Mouse (Mus musculus): Measurements from ENCODE around the gene Ftl1. TPM values are rescaled to one million over a fixed set of nuclear protein-coding genes. Genes with fewer than 3 reads are reported as not detected.

Gene Ftl1
- polyA plus RNA-seq, 1 experiment from 2014 or later: 4,912 TPM

DNA sequence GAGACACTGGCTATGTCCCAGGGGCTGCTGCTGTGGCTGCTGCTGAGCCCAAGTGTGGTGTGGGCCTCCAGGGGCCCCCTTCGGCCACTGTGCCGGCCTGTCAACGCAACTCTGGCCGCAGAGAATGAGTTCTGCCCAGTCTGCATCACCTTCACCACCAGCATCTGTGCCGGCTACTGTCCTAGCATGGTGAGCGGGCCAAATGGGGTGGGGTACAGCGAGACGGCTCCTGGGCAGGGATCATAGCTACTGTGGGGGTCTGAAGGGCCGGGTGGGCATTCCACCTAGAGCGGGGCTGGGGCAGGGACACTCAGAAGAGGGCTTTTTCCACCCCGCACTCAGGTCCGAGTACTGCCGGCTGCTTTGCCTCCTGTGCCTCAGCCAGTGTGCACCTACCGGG lies 38.5 kb downstream of the Ftl1 start:
- 91% methylated on average over 14 of the region's 14 CpGs for WGBS
- ATAC-seq (ENCODE audit: low read depth): no peak
- H3K36me3 ChIP-seq (ENCODE audit: control insufficient read depth, insufficient read depth, low read length): peaks cover 29% of the 10 kb centered on the region

DNA sequence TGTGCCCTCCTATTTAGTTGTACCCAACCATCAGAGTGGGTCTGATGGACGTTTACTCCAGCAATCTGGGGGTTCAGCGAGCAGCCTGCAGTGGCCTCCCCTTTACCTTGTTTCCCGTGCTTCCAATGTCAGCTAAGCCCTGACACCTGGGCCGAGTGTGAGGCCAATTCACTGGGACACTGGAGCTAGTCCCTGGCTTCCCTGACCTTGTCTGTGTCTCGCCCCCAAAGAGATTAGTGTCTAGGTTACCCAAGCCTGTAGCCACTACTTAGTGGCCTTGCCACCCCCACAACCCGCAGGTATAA lies 39.1 kb downstream of the Ftl1 start, which contains the start of gene Lhb:
TSS of gene Lhb (plus strand) at position 206 of the 305 bp plus-strand sequence.
- H3K27ac ChIP-seq (ENCODE audit: low read length): no peak within 1 kb of the TSS
- H3K4me1 ChIP-seq (replicated peaks; ENCODE audit: control insufficient read depth, insufficient read depth, low read length): peaks cover 6% of the 10 kb centered on the region
- ATAC-seq (ENCODE audit: low read depth): no peak
- H3K4me3 ChIP-seq (ENCODE audit: low read length): no peak within 1 kb of the TSS
- H3K36me3 ChIP-seq (ENCODE audit: control insufficient read depth, insufficient read depth, low read length): peaks cover 29% of the 10 kb centered on the region
- no peak within 1 kb of the TSS for H3K9ac ChIP-seq (ENCODE audit: low read length)
- no peak within 1 kb of the TSS for H3K4me2 ChIP-seq (ENCODE audit: low read depth, low read length)
- H3K27me3 ChIP-seq (ENCODE audit: control insufficient read depth, insufficient read depth, low read depth, low read length): peaks cover 28% of the 10 kb centered on the region
- 54% methylated on average over 6 of the region's 6 CpGs for WGBS
- no peaks in the 10 kb centered on the region for H3K9me3 ChIP-seq (ENCODE audit: control insufficient read depth, low read length)

More for the DNA sequence above, 38.5 kb downstream of the Ftl1 start:
- no peak overlapping the region for H3K4me2 ChIP-seq (ENCODE audit: low read depth, low read length)
- H3K9me3 ChIP-seq (ENCODE audit: control insufficient read depth, low read length): no peaks in the 10 kb centered on the region
- peaks cover 6% of the 10 kb centered on the region for H3K4me1 ChIP-seq (replicated peaks; ENCODE audit: control insufficient read depth, insufficient read depth, low read length)
- peaks cover 22% of the 10 kb centered on the region for H3K27me3 ChIP-seq (ENCODE audit: control insufficient read depth, insufficient read depth, low read depth, low read length)
- H3K4me3 ChIP-seq (ENCODE audit: low read length): no peak overlapping the region
- H3K9ac ChIP-seq (ENCODE audit: low read length): no peak overlapping the region
- H3K27ac ChIP-seq (ENCODE audit: low read length): no peak overlapping the region

DNA sequence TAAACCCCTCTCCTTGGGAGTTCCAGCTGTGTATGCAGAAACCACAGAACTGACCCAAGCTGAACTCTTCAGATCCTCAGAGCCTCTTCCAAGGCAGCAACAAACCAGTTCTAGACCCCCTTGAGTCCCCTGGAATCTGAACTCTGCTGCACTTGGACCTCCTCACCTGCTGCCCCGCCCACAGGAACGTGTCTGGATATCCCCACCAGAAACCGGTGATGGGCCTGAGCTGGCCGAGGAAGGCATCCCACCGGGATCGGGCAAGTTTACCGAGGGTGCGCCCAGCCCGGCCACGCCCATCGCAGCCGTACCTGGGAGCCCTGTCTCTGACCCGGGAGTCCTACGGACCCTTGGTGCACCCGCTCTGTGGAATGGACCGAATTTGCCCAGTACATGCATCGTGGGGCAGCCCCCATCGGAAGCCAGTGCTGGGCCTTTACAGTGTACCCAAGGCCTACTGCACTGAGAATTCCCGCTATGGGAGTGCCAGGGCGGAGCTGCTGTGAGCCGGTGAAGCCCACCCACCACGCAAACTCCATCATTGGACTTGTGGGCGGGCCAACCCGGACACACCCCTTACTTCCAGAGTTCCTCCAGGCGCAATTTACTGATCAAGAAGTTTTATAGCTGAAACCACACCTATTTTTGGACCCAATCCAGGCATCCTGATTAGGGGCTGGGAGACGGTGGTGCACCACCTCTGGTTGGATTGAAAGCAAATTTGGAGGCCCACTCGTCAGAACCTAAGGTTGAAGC lies 39.6 kb downstream of the Ftl1 start:
- peaks cover 9% of the 10 kb centered on the region for H3K4me1 ChIP-seq (replicated peaks; ENCODE audit: control insufficient read depth, insufficient read depth, low read length)
- 10% methylated on average over 27 of the region's 27 CpGs for WGBS
- H3K27ac ChIP-seq (ENCODE audit: low read length): no peak overlapping the region
- no peak overlapping the region for H3K4me3 ChIP-seq (ENCODE audit: low read length)
- H3K9me3 ChIP-seq (ENCODE audit: control insufficient read depth, low read length): no peaks in the 10 kb centered on the region
- peaks cover 27% of the 10 kb centered on the region for H3K36me3 ChIP-seq (ENCODE audit: control insufficient read depth, insufficient read depth, low read length)
- no peak overlapping the region for H3K4me2 ChIP-seq (ENCODE audit: low read depth, low read length)
- H3K9ac ChIP-seq (ENCODE audit: low read length): no peak overlapping the region
- H3K27me3 ChIP-seq (ENCODE audit: control insufficient read depth, insufficient read depth, low read depth, low read length): peaks cover 34% of the 10 kb centered on the region
- peak; percentile 14; the same call in 1 of the 2 replicates for ATAC-seq (ENCODE audit: low read depth)

DNA sequence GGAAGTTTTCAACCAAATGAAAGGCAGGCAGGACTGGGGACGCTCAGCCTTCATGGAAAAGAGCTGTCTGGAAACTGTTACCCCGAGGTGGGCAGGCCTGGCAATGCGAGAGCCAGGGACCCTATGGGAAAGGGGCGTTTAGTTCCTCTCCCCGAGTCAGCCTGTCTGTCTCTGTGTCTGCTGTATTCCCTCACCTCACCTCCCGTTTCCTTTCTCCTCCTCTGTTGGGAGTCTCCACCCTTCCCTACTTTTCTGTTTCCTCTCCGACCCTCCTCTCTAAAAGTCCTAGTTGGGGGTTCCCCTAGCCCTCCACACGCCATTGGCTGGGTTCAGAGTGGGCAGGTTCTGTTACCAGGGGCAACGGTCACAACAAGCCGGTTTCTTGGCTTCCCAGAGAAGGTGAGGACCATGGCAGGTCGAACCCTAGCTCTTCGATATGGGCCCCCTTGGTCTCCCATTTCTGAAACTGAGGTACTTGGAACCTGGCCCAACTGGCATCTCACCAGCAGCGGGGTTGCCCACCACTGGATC lies 41.7 kb downstream of the Ftl1 start:
- no peak overlapping the region for H3K4me3 ChIP-seq (ENCODE audit: low read length)
- H3K9me3 ChIP-seq (ENCODE audit: control insufficient read depth, low read length): no peaks in the 10 kb centered on the region
- peaks cover 49% of the 10 kb centered on the region for H3K27me3 ChIP-seq (ENCODE audit: control insufficient read depth, insufficient read depth, low read depth, low read length)
- peaks cover 17% of the 10 kb centered on the region for H3K36me3 ChIP-seq (ENCODE audit: control insufficient read depth, insufficient read depth, low read length)
- H3K4me1 ChIP-seq (replicated peaks; ENCODE audit: control insufficient read depth, insufficient read depth, low read length): peaks cover 22% of the 10 kb centered on the region
- no peak for ATAC-seq (ENCODE audit: low read depth)
- H3K27ac ChIP-seq (ENCODE audit: low read length): no peak overlapping the region
- H3K9ac ChIP-seq (ENCODE audit: low read length): no peak overlapping the region
- no peak overlapping the region for H3K4me2 ChIP-seq (ENCODE audit: low read depth, low read length)
- 10% methylated on average over 13 of the region's 13 CpGs for WGBS

DNA sequence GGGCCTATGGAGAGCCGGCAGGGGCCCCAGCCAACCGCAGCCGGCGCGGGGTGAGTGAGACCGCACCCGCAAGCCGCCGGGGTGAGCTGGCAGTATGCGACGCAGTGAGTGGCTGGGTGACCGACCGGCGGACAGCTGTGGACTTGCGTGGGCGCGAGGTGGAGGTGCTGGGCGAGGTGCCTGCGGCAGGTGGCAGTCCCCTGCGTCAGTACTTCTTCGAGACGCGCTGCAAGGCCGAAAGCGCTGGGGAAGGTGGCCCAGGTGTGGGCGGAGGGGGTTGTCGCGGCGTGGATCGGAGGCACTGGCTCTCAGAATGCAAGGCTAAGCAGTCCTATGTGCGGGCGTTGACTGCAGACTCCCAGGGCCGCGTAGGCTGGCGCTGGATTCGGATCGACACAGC lies 44.0 kb downstream of the Ftl1 start:
- WGBS: 12% methylated on average over 37 of the region's 37 CpGs
- no peak for ATAC-seq (ENCODE audit: low read depth)
- H3K27me3 ChIP-seq (ENCODE audit: control insufficient read depth, insufficient read depth, low read depth, low read length): peaks cover 64% of the 10 kb centered on the region

DNA sequence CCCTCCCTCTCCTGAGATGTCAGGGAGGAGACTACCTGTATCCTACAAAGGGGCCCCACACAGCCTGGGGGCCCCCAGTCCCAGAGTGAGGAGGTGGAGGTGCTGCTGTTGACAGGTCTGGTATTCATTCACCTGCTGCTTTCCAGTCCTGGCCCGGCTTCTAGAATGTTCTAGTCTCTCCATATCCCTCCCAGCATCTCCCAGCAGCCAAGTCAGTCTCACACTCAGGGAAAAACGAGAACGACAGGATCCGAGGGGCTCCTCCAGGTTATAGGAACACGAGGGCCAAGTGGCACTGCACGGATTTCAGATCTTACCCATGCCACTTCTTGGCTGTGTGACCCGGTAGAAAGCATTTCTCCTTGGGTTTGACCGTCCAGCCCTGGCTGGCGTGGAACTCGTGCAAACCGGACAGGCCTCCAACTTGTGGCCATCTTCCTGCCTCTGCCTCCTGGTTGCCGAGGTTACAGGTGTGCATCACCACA lies 44.9 kb downstream of the Ftl1 start:
- peak overlapping the region; percentile 93; the same call in 1 of the 2 replicates for H3K4me2 ChIP-seq (ENCODE audit: low read depth, low read length)

More for the DNA sequence above, 44.0 kb downstream of the Ftl1 start:
- H3K9ac ChIP-seq (ENCODE audit: low read length): peak overlapping the region; percentile 30
- no peaks in the 10 kb centered on the region for H3K9me3 ChIP-seq (ENCODE audit: control insufficient read depth, low read length)
- H3K4me2 ChIP-seq (ENCODE audit: low read depth, low read length): peak overlapping the region; percentile 37
- H3K27ac ChIP-seq (ENCODE audit: low read length): no peak overlapping the region
- no peaks in the 10 kb centered on the region for H3K36me3 ChIP-seq (ENCODE audit: control insufficient read depth, insufficient read depth, low read length)
- H3K4me1 ChIP-seq (replicated peaks; ENCODE audit: control insufficient read depth, insufficient read depth, low read length): peaks cover 23% of the 10 kb centered on the region
- H3K4me3 ChIP-seq (ENCODE audit: low read length): peak overlapping the region; percentile 25

DNA sequence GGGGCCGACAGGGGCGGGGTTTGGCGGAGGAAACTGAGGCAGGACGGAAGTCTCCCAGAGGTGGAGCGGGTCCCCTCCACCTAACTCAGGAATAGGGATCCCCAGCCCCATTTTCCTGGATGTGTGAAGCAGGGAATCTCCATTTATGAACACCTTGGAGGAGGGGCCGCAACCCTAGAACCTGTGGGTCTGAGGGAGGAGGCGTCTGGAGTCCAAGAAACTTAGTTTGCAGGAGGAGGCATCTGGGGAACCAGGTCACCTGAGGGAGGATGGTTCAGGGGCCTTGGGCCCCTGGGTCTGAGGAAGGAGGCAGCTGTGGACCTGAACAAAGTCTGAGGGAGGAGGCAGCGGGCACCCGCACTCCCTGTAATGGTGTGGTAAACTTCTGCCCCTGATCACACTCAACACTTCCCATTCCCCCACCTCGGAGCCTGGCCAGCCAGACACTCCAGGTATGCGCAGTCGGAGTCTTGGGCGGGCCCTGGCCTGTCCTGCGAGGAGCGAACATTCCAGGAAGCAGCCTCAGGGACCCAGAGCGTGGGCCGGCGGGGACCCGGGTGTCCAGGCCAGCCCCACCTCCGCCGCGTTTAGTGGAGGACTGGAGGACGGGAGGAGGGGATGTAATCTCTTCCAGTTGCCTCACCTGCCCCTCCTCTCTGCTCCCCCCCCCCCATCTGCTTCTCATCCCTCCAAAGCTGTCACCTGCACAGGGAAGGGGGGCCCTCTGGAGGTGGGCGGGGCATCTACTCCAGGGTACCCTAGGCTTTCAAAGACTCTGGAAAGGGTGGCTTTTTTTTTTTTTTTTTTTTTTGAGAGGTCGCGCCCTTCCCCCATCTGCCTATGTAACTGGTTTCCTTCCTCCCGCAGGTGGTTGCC lies 45.6 kb downstream of the Ftl1 start:
- Histone ChIP-seq H3K36me3 (ENCODE audit: control insufficient read depth, insufficient read depth, low read length) (no peaks in the 10 kb centered on the region), H3K4me3 (ENCODE audit: low read length) (peak overlapping the region; percentile 63), H3K4me1 (replicated peaks; ENCODE audit: control insufficient read depth, insufficient read depth, low read length) (peaks cover 22% of the 10 kb centered on the region), H3K27ac (ENCODE audit: low read length) (peak overlapping the region; percentile 78), H3K9ac (ENCODE audit: low read length) (peak overlapping the region; percentile 71), H3K4me2 (ENCODE audit: low read depth, low read length) (peak overlapping the region; percentile 93), H3K9me3 (ENCODE audit: control insufficient read depth, low read length) (no peaks in the 10 kb centered on the region), H3K27me3 (ENCODE audit: control insufficient read depth, insufficient read depth, low read depth, low read length) (peaks cover 77% of the 10 kb centered on the region)
- 2% methylated on average over 26 of the region's 27 CpGs for WGBS
- peak; percentile 64 for ATAC-seq (ENCODE audit: low read depth)

More for the DNA sequence above, 44.9 kb downstream of the Ftl1 start:
- Histone ChIP-seq H3K27me3 (ENCODE audit: control insufficient read depth, insufficient read depth, low read depth, low read length) (peaks cover 72% of the 10 kb centered on the region), H3K27ac (ENCODE audit: low read length) (no peak overlapping the region), H3K9ac (ENCODE audit: low read length) (no peak overlapping the region), H3K36me3 (ENCODE audit: control insufficient read depth, insufficient read depth, low read length) (no peaks in the 10 kb centered on the region), H3K9me3 (ENCODE audit: control insufficient read depth, low read length) (no peaks in the 10 kb centered on the region), H3K4me1 (replicated peaks; ENCODE audit: control insufficient read depth, insufficient read depth, low read length) (peaks cover 23% of the 10 kb centered on the region), H3K4me3 (ENCODE audit: low read length) (no peak overlapping the region)
- 34% methylated on average over 12 of the region's 12 CpGs for WGBS
- ATAC-seq (ENCODE audit: low read depth): no peak

DNA sequence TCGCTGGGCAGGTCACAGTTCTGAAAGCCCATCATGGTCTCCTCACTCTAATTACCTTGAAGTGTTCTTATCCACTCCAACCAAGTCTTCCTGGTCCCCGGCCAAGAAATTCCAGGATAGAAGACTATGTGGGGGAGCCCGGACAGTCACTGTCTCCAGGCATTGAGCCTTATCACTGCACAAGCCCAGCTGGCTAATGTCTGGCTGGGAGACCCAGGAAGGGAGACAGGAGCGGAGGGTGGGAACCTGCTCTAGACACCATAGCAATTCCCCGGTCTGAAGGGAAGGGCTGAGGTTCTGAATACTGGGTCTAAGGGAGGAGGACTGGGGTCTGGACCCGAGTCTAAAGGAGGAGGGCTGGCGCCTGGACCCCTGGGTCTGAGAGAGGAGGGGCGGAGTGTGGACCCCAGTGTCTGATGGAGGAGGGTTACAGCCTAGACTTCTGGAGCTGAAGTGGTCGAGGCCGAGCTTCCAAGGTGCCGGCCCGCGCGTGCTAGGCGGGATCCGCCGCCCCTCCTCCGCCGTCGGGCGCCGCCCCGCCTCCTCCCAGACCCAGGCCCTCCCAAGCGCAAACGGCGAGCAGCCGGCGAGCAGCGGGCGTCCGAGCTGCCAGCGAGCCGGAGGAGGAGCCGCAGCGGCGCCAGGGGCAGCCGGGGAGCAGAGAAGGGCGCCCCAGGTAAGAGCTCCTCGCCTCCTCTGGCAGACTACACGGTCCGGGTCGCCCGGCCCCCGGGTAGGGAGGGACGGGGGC lies 46.4 kb downstream of the Ftl1 start, which contains the start of gene Ntf5:
TSS of gene Ntf5 (plus strand) at position 583 of the 751 bp plus-strand sequence.
- Histone ChIP-seq H3K4me1 (replicated peaks; ENCODE audit: control insufficient read depth, insufficient read depth, low read length) (peaks cover 20% of the 10 kb centered on the region), H3K9ac (ENCODE audit: low read length) (peak within 1 kb of the TSS; percentile 71), H3K4me2 (ENCODE audit: low read depth, low read length) (peak within 1 kb of the TSS; percentile 93), H3K27ac (ENCODE audit: low read length) (peak within 1 kb of the TSS; percentile 78), H3K4me3 (ENCODE audit: low read length) (peak within 1 kb of the TSS; percentile 63), H3K36me3 (ENCODE audit: control insufficient read depth, insufficient read depth, low read length) (no peaks in the 10 kb centered on the region), H3K9me3 (ENCODE audit: control insufficient read depth, low read length) (no peaks in the 10 kb centered on the region), H3K27me3 (ENCODE audit: control insufficient read depth, insufficient read depth, low read depth, low read length) (peaks cover 78% of the 10 kb centered on the region)
- 1% methylated on average over 42 of the region's 45 CpGs for WGBS
- ATAC-seq (ENCODE audit: low read depth): peak; percentile 80
